Mouse (Mus musculus) bone marrow macrophage, adult 2 months (primary cell): ENCODE results near the gene Tgfb3.

ENCODE experiments used
- CTCF ChIP-seq: IDR thresholded peaks from 2 replicates; pipeline ENCODE4 v1.5.1; 2012; ENCODE audit warnings: low read depth, mild to moderate bottlenecking, low read length, moderate library complexity
- POLR2A ChIP-seq: IDR thresholded peaks from 2 replicates; pipeline ENCODE4 v1.6.1; 2012; ENCODE audit warnings: mild to moderate bottlenecking, low read depth, low read length, borderline replicate concordance

- TF ChIP-seq CTCF: no peak
- TF ChIP-seq POLR2A: no peak
Measured at GRCm38 (mm10) chr12:86023081-86023871, 55.6 kb downstream of the Tgfb3 start.
